Mouse (Mus musculus): ENCODE measurements at regions not wholly inside any gene's neighbourhood (a gene's known extent, or its start where the extent isn't known, plus 50 kb on each side); places are given as distances from the start of the nearest gene placed in this dataset.
A peak's percentile ranks its signal among the peaks of the same experiment; 100 is the strongest.

GRCm38 (mm10) chr9:11603884-11604283 lies 699.3 kb upstream of the Cntn5 start:
- 57% methylated on average over 3 of the region's 3 CpGs for WGBS (ENCODE audit: insufficient replicate concordance)
- ATAC-seq (ENCODE audit: low read depth) = no peak
- H3K9me3 ChIP-seq (replicated peaks; ENCODE audit: control insufficient read depth, low read length) = no peaks in the 10 kb centered on the region
- H3K4me2 ChIP-seq (ENCODE audit: low read depth, low read length) = no peak overlapping the region
- H3K4me3 ChIP-seq (ENCODE audit: low read depth, low read length) = no peak overlapping the region
- no peak overlapping the region for H3K27ac ChIP-seq (ENCODE audit: low read length)
- H3K36me3 ChIP-seq (ENCODE audit: control insufficient read depth, insufficient read depth) = no peaks in the 10 kb centered on the region
- H3K4me1 ChIP-seq (ENCODE audit: control insufficient read depth, low read depth, low read length) = no peaks in the 10 kb centered on the region
- H3K27me3 ChIP-seq (ENCODE audit: control insufficient read depth, insufficient read depth, low read depth, low read length) = no peaks in the 10 kb centered on the region
- H3K9ac ChIP-seq (ENCODE audit: low read depth, low read length) = no peak overlapping the region

GRCm38 (mm10) chr9:11602857-11603256 lies 698.3 kb upstream of the Cntn5 start:
- 55% methylated on average over 2 of the region's 2 CpGs for WGBS (ENCODE audit: insufficient replicate concordance)
- H3K9me3 ChIP-seq (replicated peaks; ENCODE audit: control insufficient read depth, low read length) = no peaks in the 10 kb centered on the region
- ATAC-seq (ENCODE audit: low read depth) = no peak

DNA sequence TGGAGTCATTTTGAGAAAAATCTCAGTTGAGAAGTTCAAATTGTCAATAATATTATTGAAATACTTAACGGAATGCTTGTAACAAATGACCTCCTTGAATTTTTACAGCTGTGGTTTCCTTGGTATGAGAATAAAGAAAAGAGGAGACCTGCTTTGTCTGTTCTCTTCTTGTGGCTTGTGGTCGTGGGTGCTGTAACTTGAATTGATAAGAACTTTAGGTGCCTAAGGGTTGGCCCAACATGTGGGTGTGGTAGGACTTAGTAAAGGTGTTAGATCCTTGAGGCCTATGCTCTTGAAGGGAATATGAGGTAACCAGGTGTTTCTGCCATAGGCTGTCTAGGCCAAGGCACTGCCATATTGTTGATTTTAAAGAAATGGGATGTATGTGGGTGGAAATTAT lies 674.4 kb upstream of the Cntn5 start:
- Histone ChIP-seq H3K9me3 (replicated peaks; ENCODE audit: control insufficient read depth, low read length) (no peaks in the 10 kb centered on the region), H3K9ac (ENCODE audit: low read depth, low read length) (no peak overlapping the region), H3K4me1 (ENCODE audit: control insufficient read depth, low read depth, low read length) (no peaks in the 10 kb centered on the region), H3K27ac (ENCODE audit: low read length) (no peak overlapping the region), H3K36me3 (ENCODE audit: control insufficient read depth, insufficient read depth) (no peaks in the 10 kb centered on the region), H3K27me3 (ENCODE audit: control insufficient read depth, insufficient read depth, low read depth, low read length) (no peaks in the 10 kb centered on the region), H3K4me3 (ENCODE audit: low read depth, low read length) (no peak overlapping the region), H3K4me2 (ENCODE audit: low read depth, low read length) (no peak overlapping the region)
- no peak for ATAC-seq (ENCODE audit: low read depth)
- 53% methylated on average over 2 of the region's 2 CpGs for WGBS (ENCODE audit: insufficient replicate concordance)

More at GRCm38 (mm10) chr9:11602857-11603256, 698.3 kb upstream of the Cntn5 start:
- no peak overlapping the region for H3K9ac ChIP-seq (ENCODE audit: low read depth, low read length)
- no peak overlapping the region for H3K4me3 ChIP-seq (ENCODE audit: low read depth, low read length)
- no peak overlapping the region for H3K27ac ChIP-seq (ENCODE audit: low read length)
- no peaks in the 10 kb centered on the region for H3K36me3 ChIP-seq (ENCODE audit: control insufficient read depth, insufficient read depth)
- no peaks in the 10 kb centered on the region for H3K27me3 ChIP-seq (ENCODE audit: control insufficient read depth, insufficient read depth, low read depth, low read length)
- no peaks in the 10 kb centered on the region for H3K4me1 ChIP-seq (ENCODE audit: control insufficient read depth, low read depth, low read length)
- no peak overlapping the region for H3K4me2 ChIP-seq (ENCODE audit: low read depth, low read length)

- WGBS (ENCODE audit: insufficient replicate concordance) = 37% methylated on average over 1 of the region's 1 CpGs
- Histone ChIP-seq H3K4me1 (ENCODE audit: control insufficient read depth, low read depth, low read length) (no peaks in the 10 kb centered on the region), H3K27ac (ENCODE audit: low read length) (no peak overlapping the region), H3K9ac (ENCODE audit: low read depth, low read length) (no peak overlapping the region), H3K4me3 (ENCODE audit: low read depth, low read length) (no peak overlapping the region), H3K4me2 (ENCODE audit: low read depth, low read length) (no peak overlapping the region), H3K9me3 (replicated peaks; ENCODE audit: control insufficient read depth, low read length) (no peaks in the 10 kb centered on the region), H3K36me3 (ENCODE audit: control insufficient read depth, insufficient read depth) (no peaks in the 10 kb centered on the region), H3K27me3 (ENCODE audit: control insufficient read depth, insufficient read depth, low read depth, low read length) (no peaks in the 10 kb centered on the region)
- ATAC-seq (ENCODE audit: low read depth) = no peak
Measured at GRCm38 (mm10) chr9:11562885-11563284, 658.3 kb upstream of the Cntn5 start.

- no peak overlapping the region for H3K4me2 ChIP-seq (ENCODE audit: low read depth, low read length)
- H3K27ac ChIP-seq (ENCODE audit: low read length) = no peak overlapping the region
- no peak overlapping the region for H3K4me3 ChIP-seq (ENCODE audit: low read depth, low read length)
- WGBS (ENCODE audit: insufficient replicate concordance) = 33% methylated on average over 1 of the region's 1 CpGs
- no peaks in the 10 kb centered on the region for H3K9me3 ChIP-seq (replicated peaks; ENCODE audit: control insufficient read depth, low read length)
- no peak overlapping the region for H3K9ac ChIP-seq (ENCODE audit: low read depth, low read length)
- H3K36me3 ChIP-seq (ENCODE audit: control insufficient read depth, insufficient read depth) = no peaks in the 10 kb centered on the region
- no peaks in the 10 kb centered on the region for H3K27me3 ChIP-seq (ENCODE audit: control insufficient read depth, insufficient read depth, low read depth, low read length)
- no peak for ATAC-seq (ENCODE audit: low read depth)
- H3K4me1 ChIP-seq (ENCODE audit: control insufficient read depth, low read depth, low read length) = no peaks in the 10 kb centered on the region
Measured at GRCm38 (mm10) chr9:11559384-11559783, 654.8 kb upstream of the Cntn5 start.

DNA sequence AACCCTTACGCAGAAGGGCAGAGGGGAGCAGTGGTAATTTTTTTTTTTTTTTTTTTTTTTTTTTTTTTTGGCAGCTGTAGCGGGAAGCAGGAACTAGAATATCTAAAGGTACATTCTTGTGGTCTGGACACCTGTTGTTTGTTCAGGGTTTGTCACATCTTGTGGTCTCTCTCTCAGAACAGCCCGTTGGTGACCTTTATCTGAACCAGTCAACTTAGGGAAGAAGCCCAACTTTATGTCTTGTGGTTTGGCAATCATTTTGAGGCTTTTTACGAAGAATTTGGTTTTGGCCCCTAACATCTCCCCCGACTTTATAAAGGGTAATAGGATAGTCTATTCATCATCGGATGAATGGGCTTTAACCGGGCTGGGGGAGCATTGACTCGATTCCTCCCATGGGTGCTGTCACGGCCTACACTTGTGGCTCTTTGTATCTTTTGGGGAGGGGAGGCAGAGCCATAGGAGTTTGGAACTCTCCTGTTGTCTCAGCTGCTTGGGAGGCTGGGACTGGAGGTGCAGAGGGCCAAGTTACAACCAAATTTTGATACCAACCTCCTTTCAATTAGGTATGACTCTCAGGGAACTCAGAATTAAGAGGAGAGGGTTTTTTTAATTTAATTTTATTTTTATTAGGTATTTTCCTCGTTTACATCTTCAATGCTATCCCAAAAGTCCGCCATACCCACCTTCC lies 609.4 kb upstream of the Cntn5 start:
- peak; percentile 32; the same call in 1 of the 2 replicates for ATAC-seq (ENCODE audit: low read depth)
- Histone ChIP-seq H3K9me3 (replicated peaks; ENCODE audit: control insufficient read depth, low read length) (no peaks in the 10 kb centered on the region), H3K27me3 (ENCODE audit: control insufficient read depth, insufficient read depth, low read depth, low read length) (no peaks in the 10 kb centered on the region), H3K4me1 (ENCODE audit: control insufficient read depth, low read depth, low read length) (no peaks in the 10 kb centered on the region), H3K36me3 (ENCODE audit: control insufficient read depth, insufficient read depth) (no peaks in the 10 kb centered on the region), H3K9ac (ENCODE audit: low read depth, low read length) (no peak overlapping the region), H3K4me2 (ENCODE audit: low read depth, low read length) (no peak overlapping the region), H3K4me3 (ENCODE audit: low read depth, low read length) (no peak overlapping the region), H3K27ac (ENCODE audit: low read length) (no peak overlapping the region)
- WGBS (ENCODE audit: insufficient replicate concordance) = 42% methylated on average over 11 of the region's 11 CpGs

All from liver, embryonic 16.5 days (tissue).